Mouse (Mus musculus): Measurements from ENCODE around the gene Ttll3.

DNA sequence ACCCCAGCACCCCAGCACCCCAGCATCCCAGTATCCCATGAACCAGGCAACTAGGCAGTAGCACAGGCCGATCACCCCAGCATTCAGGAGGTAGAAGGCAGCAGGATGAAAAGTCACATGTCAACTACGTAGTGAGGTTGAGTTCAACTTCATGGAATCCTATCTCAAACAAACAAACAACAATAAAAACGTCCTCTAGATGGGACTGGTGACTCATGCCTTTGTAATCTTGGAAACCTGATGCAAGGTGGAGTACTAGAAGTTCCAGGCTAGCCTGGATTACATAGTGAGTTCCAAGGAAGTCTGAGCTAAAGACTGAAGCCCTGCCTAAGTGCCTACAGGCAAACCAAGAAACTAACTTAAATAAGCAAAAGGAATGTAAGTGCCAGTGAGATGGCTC lies 41.8 kb downstream of the Ttll3 start:
- TF ChIP-seq CTCF (IDR thresholded peaks at IDR 0.05; ENCODE audit: low read depth, low read length) (no peak), POLR2A (IDR thresholded peaks at IDR 0.05; ENCODE audit: insufficient read depth, low read length) (no peak), EP300 (IDR thresholded peaks at IDR 0.05; ENCODE audit: insufficient read depth, low read depth, low read length) (no peak)

Data from ES-Bruce4 (cell line).